Mouse (Mus musculus) liver, adult 2 months (tissue): ENCODE data around the gene Lhpp.

Experiments
- CTCF ChIP-seq: fragments of 200-500 bp; IDR thresholded peaks from 2 replicates; pipeline ENCODE4 v1.5.1; 2011; ENCODE audit warnings: low read depth, low read length, control low read depth
- POLR2A ChIP-seq: fragments of 200-500 bp; IDR thresholded peaks from 2 replicates; pipeline ENCODE4 v1.6.1; 2011; ENCODE audit warnings: low read length, control low read depth; ENCODE audit not compliant: insufficient read depth; ENCODE audit errors: extremely low read depth

GRCm38 (mm10) chr7:132731558-132731957 lies 121.1 kb downstream of the Lhpp start:
- TF ChIP-seq POLR2A (no peak), CTCF (no peak)
